Mouse (Mus musculus) liver, postnatal 0 days (tissue): ENCODE data around the gene Retreg1. TPM values are rescaled to one million over a fixed set of nuclear protein-coding genes. Genes with fewer than 3 reads are reported as not detected.

Source experiments
- ATAC-seq: fragments of 200-750 bp; cut with Nextera tagmentation; 2 replicates; pipeline ENCODE4 v1.8.0; 2017; ENCODE audit warnings: mild to moderate bottlenecking, moderate library complexity
- DNase-seq: peaks from one replicate; pipeline ENCODE4 v3.0.0-alpha.2; 2016
- H3K27ac ChIP-seq: fragments of 300-500 bp; sonication (generic); 2 replicates; pipeline ENCODE4 v1.5.1; 2014; ENCODE audit warnings: antibody characterized with exemption, moderate library complexity, mild to moderate bottlenecking, low read depth
- H3K27me3 ChIP-seq: fragments of 300-500 bp; sonication (generic); 2 replicates; pipeline ENCODE4 v1.6.1; 2014; ENCODE audit warnings: low read length, control low read depth, mixed read lengths; ENCODE audit not compliant: insufficient read depth
- H3K36me3 ChIP-seq: fragments of 300-500 bp; sonication (generic); replicated peaks from 2 replicates; pipeline ENCODE4 v1.6.1; 2014; ENCODE audit warnings: mild to moderate bottlenecking, control low read depth, low read length, moderate library complexity, mixed read lengths; ENCODE audit not compliant: insufficient read depth
- H3K4me1 ChIP-seq: fragments of 300-500 bp; sonication (generic); 2 replicates; pipeline ENCODE4 v1.6.1; 2014; ENCODE audit warnings: antibody characterized with exemption, mild to moderate bottlenecking, control low read depth; ENCODE audit not compliant: insufficient read depth
- H3K4me2 ChIP-seq: fragments of 300-500 bp; sonication (generic); 2 replicates; pipeline ENCODE4 v1.6.1; 2014; ENCODE audit warnings: low read depth, mild to moderate bottlenecking, low read length, moderate library complexity, mixed read lengths
- H3K4me3 ChIP-seq: fragments of 300-500 bp; sonication (generic); 2 replicates; pipeline ENCODE4 v1.5.1; 2014; ENCODE audit warnings: low read depth, low read length
- H3K9ac ChIP-seq: fragments of 300-500 bp; sonication (generic); replicated peaks from 2 replicates; pipeline ENCODE4 v1.6.1; 2014; ENCODE audit warnings: mild to moderate bottlenecking, moderate library complexity
- H3K9me3 ChIP-seq: fragments of 300-500 bp; sonication (generic); 2 replicates; pipeline ENCODE4 v1.6.1; 2016; ENCODE audit warnings: mild to moderate bottlenecking, control low read depth, low read length, mixed read lengths
- CTCF ChIP-seq: sonication (generic); IDR thresholded peaks from 2 replicates; pipeline ENCODE4 v1.5.1; 2016; ENCODE audit warnings: antibody characterized with exemption, low read depth
- EP300 ChIP-seq: IDR thresholded peaks from 2 replicates; pipeline ENCODE4 v1.6.1; 2016; ENCODE audit warnings: antibody characterized with exemption, low read depth, mild to moderate bottlenecking
- WGBS: fragments of 180-500 bp; shearing (Covaris S2); extraction: QIAGEN DNeasy Blood & Tissue Kit; methylation state at CpG from one replicate; pipeline ENCODE4 v1.1.7; 2014; ENCODE audit not compliant: insufficient replicate concordance; 5-methylcytosine and 5-hydroxymethylcytosine counted together
- polyA plus RNA-seq: library from polyadenylated mRNA; unstranded; fragments of >200 nt; fragmentation: Nextera tagmentation; extraction: Ambion mirVana; gene quantifications from 2 replicates; pipeline ENCODE4 v1.2.1, GENCODE M21; 2015

Gene Retreg1
- polyA plus RNA-seq, 1 experiment from 2014 or later, result 18.6 TPM

GRCm38 (mm10) chr15:25902931-25903615 lies 60.1 kb downstream of the Retreg1 start:
- no peaks in the 10 kb centered on the region for H3K9me3 ChIP-seq
- no peak for DNase-seq
- TF ChIP-seq CTCF, result no peak
- TF ChIP-seq EP300, result no peak
- 77% methylated on average over 15 of the region's 15 CpGs for WGBS
- ATAC-seq, result no peak
- no peak overlapping the region for H3K4me3 ChIP-seq
- H3K27me3 ChIP-seq, result no peaks in the 10 kb centered on the region
- H3K27ac ChIP-seq, result no peak overlapping the region
- no peak overlapping the region for H3K9ac ChIP-seq
- no peak overlapping the region for H3K4me2 ChIP-seq
- no peaks in the 10 kb centered on the region for H3K36me3 ChIP-seq
- no peaks in the 10 kb centered on the region; the same call in 1 of the 2 replicates for H3K4me1 ChIP-seq

- Histone ChIP-seq H3K9ac (no peak overlapping the region), H3K9me3 (no peaks in the 10 kb centered on the region), H3K36me3 (no peaks in the 10 kb centered on the region), H3K27me3 (no peaks in the 10 kb centered on the region), H3K4me2 (no peak overlapping the region), H3K4me1 (peaks cover 2% of the 10 kb centered on the region; the same call in 1 of the 2 replicates), H3K4me3 (no peak overlapping the region), H3K27ac (peak overlapping the region; percentile 57)
- DNase-seq (no peak), ATAC-seq (no peak)
- 42% methylated on average over 14 of the region's 14 CpGs for WGBS
- 0 out of 2 replicates have a peak, but pooled peaks have one; percentile 31 for TF ChIP-seq EP300
- TF ChIP-seq CTCF, result no peak
Measured at GRCm38 (mm10) chr15:25904435-25905021, 61.5 kb downstream of the Retreg1 start.

- Histone ChIP-seq H3K4me2 (peak overlapping the region; percentile 34; the same call in 1 of the 2 replicates), H3K27ac (peak overlapping the region; percentile 71), H3K9me3 (no peaks in the 10 kb centered on the region), H3K4me3 (no peak overlapping the region), H3K27me3 (no peaks in the 10 kb centered on the region), H3K36me3 (no peaks in the 10 kb centered on the region), H3K9ac (no peak overlapping the region), H3K4me1 (peaks cover 21% of the 10 kb centered on the region)
- 37% methylated on average over 11 of the region's 11 CpGs for WGBS
- peak; percentile 30 for ATAC-seq
- TF ChIP-seq EP300 (peak; percentile 77), CTCF (no peak)
- no peak for DNase-seq
Measured at GRCm38 (mm10) chr15:25909783-25910494, 67.0 kb downstream of the Retreg1 start.

- no peak for DNase-seq
- WGBS, result 13% methylated on average over 1 of the region's 1 CpGs
- TF ChIP-seq CTCF, result no peak
- no peak for TF ChIP-seq EP300
- H3K9me3 ChIP-seq, result no peaks in the 10 kb centered on the region
- no peaks in the 10 kb centered on the region for H3K36me3 ChIP-seq
- peak overlapping the region; percentile 34; the same call in 1 of the 2 replicates for H3K4me2 ChIP-seq
- peak overlapping the region; percentile 71 for H3K27ac ChIP-seq
- no peaks in the 10 kb centered on the region for H3K27me3 ChIP-seq
- no peak for ATAC-seq
- no peak overlapping the region for H3K9ac ChIP-seq
- H3K4me1 ChIP-seq, result peaks cover 23% of the 10 kb centered on the region
- H3K4me3 ChIP-seq, result no peak overlapping the region
Measured at GRCm38 (mm10) chr15:25910495-25910865, 67.5 kb downstream of the Retreg1 start.

GRCm38 (mm10) chr15:25910924-25911323 lies 67.9 kb downstream of the Retreg1 start:
- H3K9ac ChIP-seq, result no peak overlapping the region
- H3K9me3 ChIP-seq, result no peaks in the 10 kb centered on the region
- H3K4me2 ChIP-seq, result 0 out of 2 replicates have a peak overlapping the region, but pooled peaks have one; percentile 19
- peaks cover 27% of the 10 kb centered on the region for H3K4me1 ChIP-seq
- DNase-seq, result no peak
- no peaks in the 10 kb centered on the region for H3K36me3 ChIP-seq
- no peak overlapping the region for H3K4me3 ChIP-seq
- no peak for ATAC-seq
- TF ChIP-seq EP300 (no peak), CTCF (no peak)
- H3K27me3 ChIP-seq, result no peaks in the 10 kb centered on the region
- 50% methylated on average over 1 of the region's 1 CpGs for WGBS
- peak overlapping the region; percentile 71 for H3K27ac ChIP-seq

- H3K9me3 ChIP-seq, result no peaks in the 10 kb centered on the region
- TF ChIP-seq CTCF, result no peak
- no peak for TF ChIP-seq EP300
- H3K27ac ChIP-seq, result peak overlapping the region; percentile 89
- no peak overlapping the region for H3K4me3 ChIP-seq
- DNase-seq (no peak), ATAC-seq (no peak)
- 76% methylated on average over 7 of the region's 7 CpGs for WGBS
- H3K9ac ChIP-seq, result no peak overlapping the region
- H3K4me2 ChIP-seq, result no peak overlapping the region
- H3K27me3 ChIP-seq, result no peaks in the 10 kb centered on the region
- H3K4me1 ChIP-seq, result peaks cover 27% of the 10 kb centered on the region
- no peaks in the 10 kb centered on the region for H3K36me3 ChIP-seq
Measured at GRCm38 (mm10) chr15:25912911-25913310, 69.9 kb downstream of the Retreg1 start.
